Mouse (Mus musculus) CH12.LX (cell line): Measurements from ENCODE around the gene Ttc22.

Source experiments
- CHD2 ChIP-seq: IDR thresholded peaks from 2 replicates; pipeline ENCODE4 v1.6.1; 2011; ENCODE audit warnings: low read length, improper control_type of control experiment
- CTCF ChIP-seq, 2 experiments: IDR thresholded peaks in 1 of 2; conservative IDR thresholded peaks in 1 of 2; 2 replicates each; pipeline ENCODE4 v1.5.1; 2011 to 2012; ENCODE audit warnings: low read depth in 2 of 2, low read length in 2 of 2, improper control_type of control experiment in 1 of 2, inconsistent platforms in 1 of 2, mild to moderate bottlenecking in 1 of 2, moderate library complexity in 1 of 2
- JUND ChIP-seq: conservative IDR thresholded peaks from 2 replicates; pipeline ENCODE4 v1.6.1; 2011; ENCODE audit warnings: low read depth, low read length, improper control_type of control experiment
- MAX ChIP-seq: IDR thresholded peaks from 2 replicates; pipeline ENCODE4 v1.6.1; 2011; ENCODE audit warnings: low read length, improper control_type of control experiment
- MXI1 ChIP-seq: IDR thresholded peaks from 2 replicates; pipeline ENCODE4 v1.6.1; 2011; ENCODE audit warnings: mild to moderate bottlenecking, low read depth, low read length, improper control_type of control experiment
- PAX5 ChIP-seq: IDR thresholded peaks from 2 replicates; pipeline ENCODE4 v1.6.1; 2012; ENCODE audit warnings: low read length, inconsistent platforms, mixed read lengths
- POLR2A ChIP-seq: IDR thresholded peaks from 2 replicates; pipeline ENCODE4 v1.6.1; 2011; ENCODE audit warnings: low read depth, mild to moderate bottlenecking, improper control_type of control experiment, low read length
- ZNF384 ChIP-seq: IDR thresholded peaks from 2 replicates; pipeline ENCODE4 v1.6.1; 2012; ENCODE audit warnings: low read depth, low read length, improper control_type of control experiment, inconsistent platforms

GRCm38 (mm10) chr4:106597055-106597454 is 25.2 kb upstream of the Ttc22 start:
- TF ChIP-seq CTCF (conservative IDR thresholded peaks at IDR 0.05 in 1 of 2, IDR thresholded peaks at IDR 0.05 in 1 of 2; ENCODE audit: low read depth in 2 of 2, low read length in 2 of 2) (no peak), MAX (no peak), MXI1 (no peak), POLR2A (no peak), PAX5 (no peak), CHD2 (no peak), ZNF384 (no peak), JUND (no peak)
